Mouse (Mus musculus) lung, embryonic 15.5 days (tissue): ENCODE measurements around the gene Ptx4. TPM values are rescaled to one million over a fixed set of nuclear protein-coding genes. Genes with fewer than 3 reads are reported as not detected.
A peak's percentile ranks its signal among the peaks of the same experiment; 100 is the strongest.

Experiments used
- ATAC-seq: fragments of 200-750 bp; cut with Nextera tagmentation; 2 replicates; pipeline ENCODE4 v1.8.0; 2017; ENCODE audit warnings: moderate number of reproducible peaks, borderline replicate concordance; ENCODE audit not compliant: low FRiP score, low TSS enrichment; ENCODE audit errors: extremely low read depth
- H3K27ac ChIP-seq: fragments of 300-500 bp; sonication (generic); 2 replicates; pipeline ENCODE4 v1.5.1; 2015; ENCODE audit warnings: moderate library complexity, mild to moderate bottlenecking, inconsistent platforms
- H3K27me3 ChIP-seq: fragments of 300-500 bp; sonication (generic); 2 replicates; pipeline ENCODE4 v1.6.1; 2015; ENCODE audit warnings: inconsistent platforms
- H3K36me3 ChIP-seq: fragments of 300-500 bp; sonication (generic); 2 replicates; pipeline ENCODE4 v1.6.1; 2015; ENCODE audit warnings: inconsistent platforms
- H3K4me1 ChIP-seq: fragments of 300-500 bp; sonication (generic); 2 replicates; pipeline ENCODE4 v1.6.1; 2015; ENCODE audit warnings: inconsistent platforms
- H3K4me2 ChIP-seq: fragments of 300-500 bp; sonication (generic); 2 replicates; pipeline ENCODE4 v1.6.1; 2015; ENCODE audit warnings: inconsistent platforms, mild to moderate bottlenecking, moderate library complexity
- H3K4me3 ChIP-seq: fragments of 300-500 bp; sonication (generic); 2 replicates; pipeline ENCODE4 v1.5.1; 2015; ENCODE audit warnings: mild to moderate bottlenecking, inconsistent platforms
- H3K9ac ChIP-seq: fragments of 300-500 bp; sonication (generic); 2 replicates; pipeline ENCODE4 v1.6.1; 2015; ENCODE audit warnings: inconsistent platforms
- H3K9me3 ChIP-seq: fragments of 300-500 bp; sonication (generic); 2 replicates; pipeline ENCODE4 v1.6.1; 2016; ENCODE audit warnings: inconsistent platforms
- WGBS: fragments of 180-500 bp; shearing (Covaris S2); methylation state at CpG from one replicate; pipeline ENCODE4 v1.1.7; 2015; 5-methylcytosine and 5-hydroxymethylcytosine counted together
- polyA plus RNA-seq: library from polyadenylated mRNA; unstranded; fragments of >200 nt; fragmentation: Nextera tagmentation; extraction: Ambion mirVana; gene quantifications from 2 replicates; pipeline ENCODE4 v1.2.1, GENCODE M21; 2015

Ptx4 gene
- polyA plus RNA-seq, 1 experiment from 2014 or later: 0.14 TPM

DNA sequence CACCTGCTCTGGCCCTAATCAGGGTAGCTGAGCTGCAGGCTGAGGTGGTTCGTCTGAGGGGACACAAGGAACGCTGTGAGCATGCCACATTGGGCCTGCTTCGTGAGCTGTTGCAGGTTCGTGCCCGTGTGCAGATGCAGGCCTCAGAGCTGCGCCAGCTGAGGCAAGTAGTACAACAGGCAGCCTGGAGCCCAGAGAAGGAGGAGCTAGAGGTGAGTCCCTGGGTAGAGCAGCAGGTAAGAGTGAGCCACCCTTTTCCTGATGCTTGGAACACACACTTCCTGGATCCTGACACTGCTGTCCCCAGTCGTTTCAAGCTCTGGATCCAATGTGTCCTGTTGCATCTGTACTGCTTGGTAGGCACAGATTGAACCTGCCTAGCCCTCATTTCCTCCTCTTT, 42.8 kb downstream of the Ptx4 start:
- Histone ChIP-seq H3K4me1 (no peaks in the 10 kb centered on the region), H3K27me3 (no peaks in the 10 kb centered on the region), H3K4me3 (no peak overlapping the region), H3K36me3 (peaks cover 15% of the 10 kb centered on the region; the same call in 1 of the 2 replicates), H3K9ac (no peak overlapping the region), H3K27ac (no peak overlapping the region), H3K4me2 (no peak overlapping the region), H3K9me3 (no peaks in the 10 kb centered on the region)
- ATAC-seq: no peak
- 77% methylated on average over 7 of the region's 7 CpGs for WGBS

DNA sequence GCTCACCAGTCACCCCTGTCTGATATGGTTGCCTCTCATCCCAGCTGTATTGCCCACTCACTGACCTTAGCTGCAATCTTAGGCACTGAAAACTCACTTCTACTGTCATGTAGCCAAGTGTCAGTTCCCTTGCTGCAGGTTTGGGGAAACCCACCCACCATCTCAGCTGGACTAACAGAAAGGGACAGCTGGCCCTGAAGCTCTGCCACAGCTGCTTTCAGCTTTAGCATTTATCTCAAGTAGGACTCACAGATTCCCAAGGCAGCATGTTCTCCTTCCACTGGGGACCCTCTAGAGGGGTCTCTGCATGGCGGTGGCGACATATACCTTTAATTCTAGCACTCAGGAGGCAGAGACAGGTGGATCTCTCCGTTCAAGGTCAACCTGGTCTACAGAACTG, 44.2 kb downstream of the Ptx4 start:
- WGBS: 85% methylated on average over 3 of the region's 3 CpGs
- Histone ChIP-seq H3K9me3 (no peaks in the 10 kb centered on the region), H3K4me3 (no peak overlapping the region), H3K27ac (no peak overlapping the region), H3K4me2 (no peak overlapping the region), H3K36me3 (peaks cover 10% of the 10 kb centered on the region; the same call in 1 of the 2 replicates), H3K4me1 (no peaks in the 10 kb centered on the region), H3K9ac (no peak overlapping the region), H3K27me3 (no peaks in the 10 kb centered on the region)
- no peak for ATAC-seq

DNA sequence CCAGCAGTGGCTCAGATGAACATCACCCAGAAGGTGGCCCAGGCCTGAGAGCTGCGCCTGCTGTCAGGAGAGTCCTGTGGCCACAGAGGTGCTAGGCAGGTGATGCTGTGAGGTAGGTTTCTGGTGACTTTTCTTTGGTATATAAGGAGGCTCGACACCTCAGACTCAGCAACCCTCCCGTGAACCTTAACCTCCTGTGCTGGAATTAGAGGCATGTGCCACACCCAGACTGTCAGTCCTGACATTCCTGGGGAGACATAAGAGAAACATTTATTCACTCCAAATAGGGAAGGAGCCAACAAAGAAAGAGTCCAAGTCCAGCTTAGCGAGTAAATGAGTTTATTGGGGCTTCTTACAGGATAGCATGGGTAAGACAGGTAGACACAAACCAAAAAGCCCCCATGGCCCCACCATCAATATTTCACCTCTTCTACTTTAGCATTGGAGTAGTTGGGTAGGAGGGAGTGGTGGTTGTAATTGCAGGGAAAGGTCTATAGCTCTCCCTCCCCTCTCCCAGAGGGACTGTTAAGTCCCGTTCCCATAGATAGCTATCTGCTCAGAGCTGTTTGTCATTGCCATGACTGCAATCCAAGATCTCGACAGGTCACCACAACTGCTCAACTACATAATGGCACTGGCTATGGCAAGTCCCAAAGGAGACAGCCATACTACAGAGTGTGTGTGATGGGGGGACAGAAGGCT, 45.6 kb downstream of the Ptx4 start:
- Histone ChIP-seq H3K9me3 (no peaks in the 10 kb centered on the region), H3K27me3 (no peaks in the 10 kb centered on the region), H3K4me2 (no peak overlapping the region), H3K9ac (no peak overlapping the region), H3K27ac (no peak overlapping the region), H3K4me1 (no peaks in the 10 kb centered on the region), H3K4me3 (no peak overlapping the region), H3K36me3 (no peaks in the 10 kb centered on the region; the same call in 1 of the 2 replicates)
- ATAC-seq: no peak
- 35% methylated on average over 6 of the region's 6 CpGs for WGBS

DNA sequence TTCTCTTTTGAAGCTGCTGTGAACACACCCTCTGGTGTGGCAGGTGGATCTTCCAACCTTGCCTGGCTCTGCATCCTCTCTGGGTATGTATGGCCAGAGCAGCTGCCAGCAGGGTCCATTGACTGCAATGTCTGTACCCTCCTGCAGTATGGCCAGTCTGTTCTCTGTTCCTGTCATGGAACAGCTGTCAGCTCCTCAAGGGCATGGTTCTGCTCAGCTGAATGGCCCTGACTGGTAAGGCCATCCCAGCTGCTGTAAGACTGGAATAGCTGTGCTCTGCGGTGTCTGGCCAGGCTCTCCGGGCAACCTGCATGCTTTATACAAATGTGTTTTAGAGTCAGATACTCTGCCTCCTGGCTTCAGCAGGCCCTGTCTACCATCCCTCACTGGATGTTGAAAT, 49.1 kb downstream of the Ptx4 start:
- Histone ChIP-seq H3K4me1 (no peaks in the 10 kb centered on the region), H3K4me3 (no peak overlapping the region), H3K9ac (no peak overlapping the region), H3K36me3 (no peaks in the 10 kb centered on the region), H3K4me2 (no peak overlapping the region), H3K9me3 (no peaks in the 10 kb centered on the region), H3K27me3 (no peaks in the 10 kb centered on the region), H3K27ac (no peak overlapping the region)
- WGBS: 93% methylated on average over 2 of the region's 2 CpGs
- ATAC-seq: no peak

DNA sequence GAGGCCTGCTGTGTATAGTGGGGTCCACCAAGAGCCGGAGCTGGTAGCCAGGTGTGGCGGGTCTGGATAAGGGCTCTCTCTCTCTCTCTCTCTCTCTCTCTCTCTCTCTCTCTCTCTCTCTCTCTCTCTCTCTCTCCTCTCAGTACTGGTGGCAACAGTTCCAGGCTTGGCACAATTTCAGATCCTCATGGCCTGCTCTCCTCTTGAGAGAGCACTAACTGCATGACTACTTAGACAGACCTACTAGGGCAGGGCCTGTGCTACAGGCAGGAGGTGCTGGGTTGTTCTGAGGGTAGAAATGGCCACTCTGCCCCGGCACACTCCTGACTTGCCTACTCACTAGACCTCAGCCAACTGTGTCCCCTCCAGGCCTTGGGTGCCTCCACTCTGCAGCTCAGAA, 52.0 kb downstream of the Ptx4 start:
- 71% methylated on average over 3 of the region's 3 CpGs for WGBS
- Histone ChIP-seq H3K9me3 (no peaks in the 10 kb centered on the region), H3K4me1 (peaks cover 16% of the 10 kb centered on the region), H3K36me3 (no peaks in the 10 kb centered on the region), H3K27ac (0 out of 2 replicates have a peak overlapping the region, but pooled peaks have one; percentile 41), H3K9ac (no peak overlapping the region), H3K4me2 (no peak overlapping the region), H3K4me3 (no peak overlapping the region), H3K27me3 (no peaks in the 10 kb centered on the region)
- no peak for ATAC-seq

Other genes starting within 250 kb of the Ptx4 start
- 54.4 and 56.6 TPM in 2 replicates for gene Nubp2, start 234.4 kb upstream of the Ptx4 start, polyA plus RNA-seq
- 41.7 and 44.2 TPM in 2 replicates for gene Spsb3, start 234.1 kb upstream of the Ptx4 start, polyA plus RNA-seq
- 28.5 and 30.4 TPM in 2 replicates for gene Eme2, start 225.7 kb upstream of the Ptx4 start, polyA plus RNA-seq
- 89.0 and 92.0 TPM in 2 replicates for gene Mrps34, start 225.6 kb upstream of the Ptx4 start, polyA plus RNA-seq
- 67.1 and 78.5 TPM in 2 replicates for gene Nme3, start 224.3 kb upstream of the Ptx4 start, polyA plus RNA-seq
- gene Mapk8ip3, start 183.8 kb upstream of the Ptx4 start, polyA plus RNA-seq: 24.0 and 27.6 TPM in 2 replicates
- 186 and 189 TPM in 2 replicates for gene Jpt2, start 160.1 kb upstream of the Ptx4 start, polyA plus RNA-seq
- gene Cramp1l, start 105.0 kb upstream of the Ptx4 start, polyA plus RNA-seq: 6.3 and 7.6 TPM in 2 replicates
- gene Ift140, start 104.7 kb upstream of the Ptx4 start, polyA plus RNA-seq: 17.0 and 18.1 TPM in 2 replicates
- 88.2 and 93.2 TPM in 2 replicates for gene Tmem204, start 37.2 kb upstream of the Ptx4 start, polyA plus RNA-seq
- gene Telo2, start 4.8 kb upstream of the Ptx4 start, polyA plus RNA-seq: 42.2 and 46.3 TPM in 2 replicates
- 21.4 and 22.4 TPM in 2 replicates for gene Clcn7, start 12.6 kb downstream of the Ptx4 start, polyA plus RNA-seq
- gene Ccdc154, start 41.7 kb downstream of the Ptx4 start, polyA plus RNA-seq: 0.44 and 0.50 TPM in 2 replicates
- gene Gm38655, start 54.7 kb downstream of the Ptx4 start, polyA plus RNA-seq: 9.0 and 10.3 TPM in 2 replicates
- 32.1 and 33.0 TPM in 2 replicates for gene BC003965, start 63.8 kb downstream of the Ptx4 start, polyA plus RNA-seq
- 8.6 and 8.8 TPM in 2 replicates for gene Unkl, start 67.6 kb downstream of the Ptx4 start, polyA plus RNA-seq
- gene Gnptg, start 119.4 kb downstream of the Ptx4 start, polyA plus RNA-seq: 43.3 and 47.2 TPM in 2 replicates
- gene Tsr3, start 119.4 kb downstream of the Ptx4 start, polyA plus RNA-seq: 45.9 and 46.4 TPM in 2 replicates
- gene Baiap3, start 135.6 kb downstream of the Ptx4 start, polyA plus RNA-seq: 0.91 and 1.2 TPM in 2 replicates
- gene Ube2i, start 153.9 kb downstream of the Ptx4 start, polyA plus RNA-seq: 698 TPM in 2 replicates
- 0.80 and 1.3 TPM in 2 replicates for gene Prss34, start 177.6 kb downstream of the Ptx4 start, polyA plus RNA-seq
- not detected in 2 replicates for gene Prss28, start 187.9 kb downstream of the Ptx4 start, polyA plus RNA-seq
- gene Prss29, start 197.9 kb downstream of the Ptx4 start, polyA plus RNA-seq: not detected in 2 replicates
- 0.19 and 0.24 TPM in 2 replicates for gene Tpsab1, start 224.8 kb downstream of the Ptx4 start, polyA plus RNA-seq
- gene Tpsb2, start 245.5 kb downstream of the Ptx4 start, polyA plus RNA-seq: 3.6 and 5.7 TPM in 2 replicates
- 0.46 and 0.76 TPM in 2 replicates for gene Tpsg1, start 248.5 kb downstream of the Ptx4 start, polyA plus RNA-seq